Mouse (Mus musculus): ENCODE data around the gene Vps18.

Vps18 gene

GRCm38 (mm10) chr2:119322587-119323300 is 34.2 kb downstream of the Vps18 start:
- DNase-seq, result no peak

- DNase-seq, result no peak
These were observed 35.5 kb downstream of the Vps18 start for GRCm38 (mm10) chr2:119323866-119324575.

GRCm38 (mm10) chr2:119324576-119325318 is 36.2 kb downstream of the Vps18 start:
- no peak for DNase-seq

- peak; percentile 32 for DNase-seq
These were observed 37.1 kb downstream of the Vps18 start, which contains the start of gene Dll4 for GRCm38 (mm10) chr2:119325568-119326143. Dll4 (plus strand) TSS chr2:119325784.

GRCm38 (mm10) chr2:119326161-119327101 is 37.9 kb downstream of the Vps18 start:
- no peak for DNase-seq

GRCm38 (mm10) chr2:119327102-119327480 is 38.6 kb downstream of the Vps18 start:
- DNase-seq, result peak; percentile 54

GRCm38 (mm10) chr2:119327942-119328526 is 39.5 kb downstream of the Vps18 start:
- DNase-seq, result peak; percentile 26

GRCm38 (mm10) chr2:119328546-119328945 is 40.0 kb downstream of the Vps18 start:
- DNase-seq, result no peak

- DNase-seq, result no peak
These were observed 40.7 kb downstream of the Vps18 start for GRCm38 (mm10) chr2:119329123-119329817.

GRCm38 (mm10) chr2:119330795-119331194 is 42.3 kb downstream of the Vps18 start:
- DNase-seq, result no peak

- no peak for DNase-seq
These were observed 43.7 kb downstream of the Vps18 start for GRCm38 (mm10) chr2:119332177-119332661.

- DNase-seq, result no peak
These were observed 45.6 kb downstream of the Vps18 start for GRCm38 (mm10) chr2:119334135-119334534.

- no peak for DNase-seq
These were observed 46.5 kb downstream of the Vps18 start for GRCm38 (mm10) chr2:119334964-119335525.

- no peak for DNase-seq
These were observed 47.0 kb downstream of the Vps18 start for GRCm38 (mm10) chr2:119335535-119335934.

GRCm38 (mm10) chr2:119336002-119336401 is 47.5 kb downstream of the Vps18 start:
- DNase-seq, result no peak

GRCm38 (mm10) chr2:119336470-119336869 is 47.9 kb downstream of the Vps18 start:
- no peak for DNase-seq

GRCm38 (mm10) chr2:119337425-119338265 is 49.1 kb downstream of the Vps18 start:
- peak; percentile 93 for DNase-seq

GRCm38 (mm10) chr2:119344537-119345138 is 56.1 kb downstream of the Vps18 start:
- DNase-seq, result no peak
